9 mouse cellular contexts compared by ENCODE assay signal in genomic region chr16:4267453-4267852, GRCm38 (mm10). TPM values are rescaled to one million over a fixed set of nuclear protein-coding genes. Genes with fewer than 3 reads are reported as not detected.
DNase-seq lines count a peak whose midpoint lies in the region; ATAC-seq and TF ChIP-seq lines count a peak whose summit lies in the region.
"Had no signal": no experiment of that assay in that cellular context is flagged by ENCODE, and none has a peak within 500 bp of the region (broad histone marks: within the 10 kb centered on the region; RNA-seq: fewer than 3 reads in every experiment).

No protein-coding gene starts in this region.

- no peak for TF ChIP-seq EP300 in liver, postnatal 0 days (IDR thresholded peaks at IDR 0.05; ENCODE audit: low read depth)

- H3K27ac ChIP-seq in ES-E14 (ENCODE audit: insufficient read depth, low read depth, low read length, poor library complexity, severe bottlenecking) = no peak overlapping the region
- no peak overlapping the region for H3K27ac ChIP-seq in hindbrain, embryonic 12.5 days
- no peak overlapping the region for H3K27ac ChIP-seq in liver, postnatal 0 days (ENCODE audit: low read depth)
- H3K27ac ChIP-seq: macrophage had no signal

- peak overlapping the region; percentile 67 for H3K4me2 ChIP-seq in hindbrain, embryonic 12.5 days (replicated peaks)
- H3K4me2 ChIP-seq in liver, postnatal 0 days (ENCODE audit: low read depth, low read length) = peak overlapping the region; percentile 81

- H3K9ac ChIP-seq in ES-E14 (ENCODE audit: insufficient read depth, low read depth, low read length, poor library complexity, severe bottlenecking) = peak overlapping the region; percentile 21; the same call in 1 of the 2 replicates
- no peak overlapping the region for H3K9ac ChIP-seq in hindbrain, embryonic 12.5 days
- no peak overlapping the region for H3K9ac ChIP-seq in liver, postnatal 0 days (replicated peaks)

- H3K9me3 ChIP-seq in ES-E14 (ENCODE audit: control insufficient read depth, insufficient read depth, low read depth, low read length) = no peaks in the 10 kb centered on the region
- no peaks in the 10 kb centered on the region for H3K9me3 ChIP-seq in hindbrain, embryonic 12.5 days (replicated peaks)
- H3K9me3 ChIP-seq in liver, postnatal 0 days (ENCODE audit: low read length) = no peaks in the 10 kb centered on the region

- in situ Hi-C loops in ES-E14 (cut with MboI; ENCODE audit: low sequenced_read_pairs in 2 of 2, unreplicated experiment in 2 of 2) = no loop called here

- peak; percentile 91 for DNase-seq in heart, adult 11 months
- DNase-seq in heart, adult 8-10 months (ENCODE audit: low spot score) = no peak
- no peak for DNase-seq in ES-E14 (ENCODE audit: low read depth, low spot score)
- DNase-seq in liver, postnatal 0 days = no peak
- DNase-seq in urinary bladder, postnatal 25 days (ENCODE audit: low spot score) = no peak
- no peak for DNase-seq in gastrocnemius, adult 18-20 months (ENCODE audit: low spot score)
- no peak for DNase-seq in layer of hippocampus, postnatal 14 days (ENCODE audit: low spot score in 2 of 2)

- peaks cover 4 to 6% of the 10 kb centered on the region in 2 experiments; a peak in 3 of 4 replicates for H3K4me1 ChIP-seq in ES-E14 (ENCODE audit: control insufficient read depth in 2 of 2, insufficient read depth in 2 of 2, low read length in 2 of 2, poor library complexity in 1 of 2)
- H3K4me1 ChIP-seq in hindbrain, embryonic 12.5 days = peaks cover 9% of the 10 kb centered on the region
- peaks cover 8% of the 10 kb centered on the region for H3K4me1 ChIP-seq in liver, postnatal 0 days (ENCODE audit: insufficient read depth)

- peak; percentile 46 for ATAC-seq in hindbrain, embryonic 12.5 days (ENCODE audit: low FRiP score)
- no peak for ATAC-seq in liver, postnatal 0 days

- TF ChIP-seq CTCF in liver, postnatal 0 days (IDR thresholded peaks at IDR 0.05; ENCODE audit: low read depth) = no peak

- WGBS in hindbrain, embryonic 12.5 days = 60% methylated on average over 9 of the region's 9 CpGs
- WGBS in liver, postnatal 0 days (ENCODE audit: insufficient replicate concordance) = 65% methylated on average over 9 of the region's 9 CpGs

- H3K4me3 ChIP-seq in ES-E14 (ENCODE audit: insufficient read depth in 1 of 2, low read depth in 1 of 2, low read length in 2 of 2, poor library complexity in 1 of 2, severe bottlenecking in 1 of 2) = peak overlapping the region in 1 of 2 experiments; percentile 78; a peak in 1 of 4 replicates
- H3K4me3 ChIP-seq in hindbrain, embryonic 12.5 days = peak overlapping the region; percentile 35; the same call in 1 of the 2 replicates
- H3K4me3 ChIP-seq in liver, postnatal 0 days (ENCODE audit: low read depth, low read length) = peak overlapping the region; percentile 47; the same call in 1 of the 2 replicates

- 0 out of 2 replicates have a peak, but pooled peaks cover 3% of the 10 kb centered on the region for H3K27me3 ChIP-seq in hindbrain, embryonic 12.5 days
- no peaks in the 10 kb centered on the region for H3K27me3 ChIP-seq in liver, postnatal 0 days (ENCODE audit: insufficient read depth, low read length)

- no peaks in the 10 kb centered on the region for H3K36me3 ChIP-seq in ES-E14 (ENCODE audit: control insufficient read depth, insufficient read depth, low read length, poor library complexity, severe bottlenecking)
- no peaks in the 10 kb centered on the region for H3K36me3 ChIP-seq in hindbrain, embryonic 12.5 days
- H3K36me3 ChIP-seq in liver, postnatal 0 days (replicated peaks; ENCODE audit: insufficient read depth, low read length) = no peaks in the 10 kb centered on the region

TF ChIP-seq in ES-E14, 5 proteins besides CTCF, POLR2A, EP300 and RAD21:
- TF ChIP-seq ZNF384 (IDR thresholded peaks at IDR 0.05; ENCODE audit: low read depth, low read length) = no peak

RNA-seq across cellular contexts. Expression of gene Crebbp, which starts 53.7 kb away (rescaled TPM):
- total RNA-seq in heart, adult 8-10 months (2022) = 10 to 100 TPM; 32.0 to 38.8 (median 35.0) TPM
- 25.3 and 26.8 TPM in 2 replicates for total RNA-seq in ES-E14 (2012; rRNA removed)
- polyA plus RNA-seq in hindbrain, embryonic 12.5 days (2016; fragmentation: Nextera tagmentation; extraction: Ambion mirVana) = 40.8 and 45.7 TPM in 2 replicates
- 8.7 and 8.9 TPM in 2 replicates for polyA plus RNA-seq in liver, postnatal 0 days (2015; fragmentation: Nextera tagmentation; extraction: Ambion mirVana)
- total RNA-seq in gastrocnemius, adult 18-20 months (2021) = 10 to 100 TPM; 35.2 to 37.9 TPM
- total RNA-seq in layer of hippocampus, postnatal 14 days (2021) = 10 to 100 TPM; 80.4 to 86.4 TPM
